Mouse (Mus musculus) adipocyte (in vitro differentiated cells): ENCODE measurements at regions not wholly inside any gene's neighbourhood (a gene's known extent, or its start where the extent isn't known, plus 50 kb on each side); places are given as distances from the start of the nearest gene placed in this dataset.

Experiments
- DNase-seq: peaks from one replicate; pipeline ENCODE4 v3.0.0-alpha.2; 2016; ENCODE audit warnings: low spot score

- DNase-seq: no peak
Measured at GRCm38 (mm10) chr14:76245063-76245396, 134.3 kb downstream of the Nufip1 start.

- DNase-seq: peak; percentile 3
Measured at GRCm38 (mm10) chr14:76247664-76248063, 137.0 kb downstream of the Nufip1 start.

GRCm38 (mm10) chr14:76253850-76254249 is 143.2 kb downstream of the Nufip1 start:
- no peak for DNase-seq

GRCm38 (mm10) chr14:76254565-76255501 is 144.1 kb downstream of the Nufip1 start:
- DNase-seq: no peak

- no peak for DNase-seq
Measured at GRCm38 (mm10) chr14:76255971-76256370, 145.3 kb downstream of the Nufip1 start.

GRCm38 (mm10) chr14:76258626-76259025 is 147.9 kb downstream of the Nufip1 start:
- DNase-seq: no peak

- DNase-seq: no peak
Measured at GRCm38 (mm10) chr14:76260628-76261293, 150.1 kb downstream of the Nufip1 start.

GRCm38 (mm10) chr14:76263682-76264081 is 151.1 kb upstream of the Tsc22d1 start:
- DNase-seq: no peak

- no peak for DNase-seq
Measured at GRCm38 (mm10) chr14:76265819-76266218, 148.9 kb upstream of the Tsc22d1 start.

GRCm38 (mm10) chr14:76266249-76266648 is 148.5 kb upstream of the Tsc22d1 start:
- no peak for DNase-seq

- DNase-seq: no peak
Measured at GRCm38 (mm10) chr14:76267091-76267490, 147.7 kb upstream of the Tsc22d1 start.

- DNase-seq: no peak
Measured at GRCm38 (mm10) chr14:76271190-76271589, 143.6 kb upstream of the Tsc22d1 start.

GRCm38 (mm10) chr14:76272840-76273239 is 141.9 kb upstream of the Tsc22d1 start:
- DNase-seq: no peak

GRCm38 (mm10) chr14:76276655-76277054 is 138.1 kb upstream of the Tsc22d1 start:
- DNase-seq: no peak

- DNase-seq: no peak
Measured at GRCm38 (mm10) chr14:76278751-76279450, 135.9 kb upstream of the Tsc22d1 start.

GRCm38 (mm10) chr14:76279561-76279960 is 135.2 kb upstream of the Tsc22d1 start:
- DNase-seq: no peak

- no peak for DNase-seq
Measured at GRCm38 (mm10) chr14:76281867-76282266, 132.9 kb upstream of the Tsc22d1 start.

GRCm38 (mm10) chr14:76287768-76288167 is 127.0 kb upstream of the Tsc22d1 start:
- no peak for DNase-seq

GRCm38 (mm10) chr14:76290401-76291018 is 124.3 kb upstream of the Tsc22d1 start:
- DNase-seq: no peak

GRCm38 (mm10) chr14:76292211-76292610 is 122.5 kb upstream of the Tsc22d1 start:
- DNase-seq: no peak

GRCm38 (mm10) chr14:76295411-76296169 is 119.2 kb upstream of the Tsc22d1 start:
- no peak for DNase-seq
